Mouse (Mus musculus) c-Kit-positive CD71-positive TER-119-negative erythroid progenitor cells, embryonic 14.5 days (primary cell): ENCODE results near the gene Jph2.
A peak's percentile ranks its signal among the peaks of the same experiment; 100 is the strongest.

ENCODE experiments used
- DNase-seq: peaks from one replicate; pipeline ENCODE4 v3.0.0-alpha.2; 2013; ENCODE audit warnings: low read depth

Gene Jph2

DNA sequence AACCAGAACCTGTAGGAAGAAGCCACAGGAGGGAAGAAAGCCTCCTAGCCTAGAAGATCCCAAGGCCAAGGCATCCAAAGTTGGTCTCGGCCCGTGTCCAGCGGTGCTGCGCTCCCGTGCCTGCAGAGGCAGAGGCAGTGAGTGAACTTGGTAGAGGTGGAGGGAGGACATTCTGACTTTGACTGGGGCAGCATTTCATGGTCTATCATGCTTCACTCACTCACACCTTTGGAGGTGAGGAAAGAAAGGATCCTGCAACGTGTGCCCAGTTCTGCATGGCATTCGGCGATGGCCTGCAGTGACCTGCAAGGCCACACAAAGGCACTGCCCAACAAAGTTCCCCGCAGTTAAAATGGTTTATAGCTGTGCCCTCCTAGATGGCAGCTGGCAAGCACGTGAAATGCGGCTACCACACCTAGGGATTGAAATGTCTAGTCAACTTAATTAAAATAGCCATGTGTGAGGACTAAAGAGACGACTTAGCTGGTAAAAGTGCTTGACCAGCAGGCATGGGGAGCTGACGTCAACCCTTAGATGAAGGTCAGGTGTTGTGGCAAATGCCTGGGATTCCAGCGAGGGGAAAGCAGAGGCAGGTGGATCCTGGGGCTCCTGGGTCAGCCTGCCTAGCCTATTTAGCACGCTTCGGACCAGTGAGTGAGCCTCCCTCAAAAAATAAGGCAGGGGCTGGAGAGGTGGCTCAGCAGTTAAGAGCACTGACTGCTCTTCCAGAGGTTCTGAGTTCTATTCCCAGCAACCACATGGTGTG is 36.8 kb downstream of the Jph2 start:
- DNase-seq = no peak

DNA sequence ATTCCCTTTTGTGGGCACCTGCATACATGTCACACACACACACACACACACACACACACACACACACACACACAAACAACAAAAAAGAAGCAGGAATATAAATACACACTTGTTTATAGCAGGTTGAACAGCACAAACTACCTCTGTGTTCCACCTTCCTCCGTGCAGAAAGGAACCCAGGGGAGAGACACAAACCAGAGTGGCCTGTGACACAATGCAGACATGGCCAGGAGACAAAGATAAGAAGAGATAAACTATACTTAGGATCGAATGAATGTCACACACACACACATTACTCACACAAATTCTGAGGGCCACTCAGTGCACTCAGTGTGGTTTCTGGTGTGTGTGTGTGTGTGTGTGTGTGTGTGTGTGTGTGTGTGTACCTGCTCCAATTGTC is 38.5 kb downstream of the Jph2 start:
- no peak for DNase-seq

DNA sequence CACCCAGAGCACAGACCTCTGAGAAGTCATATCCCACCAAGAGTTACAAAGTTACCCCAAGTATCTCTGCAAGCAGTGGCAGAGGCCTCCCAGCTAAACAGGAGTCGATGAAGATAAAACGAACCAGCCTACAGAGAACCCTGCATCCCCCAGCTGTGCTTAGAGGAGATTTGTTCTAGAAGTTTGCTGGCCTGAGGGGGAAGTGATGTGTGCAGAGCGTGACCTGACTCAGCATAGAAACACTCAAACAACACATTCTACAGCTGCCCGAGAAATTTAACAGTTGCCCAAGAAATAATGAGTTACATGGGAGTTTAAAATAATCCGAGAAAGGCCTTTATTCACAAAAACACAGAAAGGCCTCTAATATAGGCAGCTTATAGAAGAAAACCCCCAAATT is 39.1 kb downstream of the Jph2 start:
- peak; percentile 50 for DNase-seq

DNA sequence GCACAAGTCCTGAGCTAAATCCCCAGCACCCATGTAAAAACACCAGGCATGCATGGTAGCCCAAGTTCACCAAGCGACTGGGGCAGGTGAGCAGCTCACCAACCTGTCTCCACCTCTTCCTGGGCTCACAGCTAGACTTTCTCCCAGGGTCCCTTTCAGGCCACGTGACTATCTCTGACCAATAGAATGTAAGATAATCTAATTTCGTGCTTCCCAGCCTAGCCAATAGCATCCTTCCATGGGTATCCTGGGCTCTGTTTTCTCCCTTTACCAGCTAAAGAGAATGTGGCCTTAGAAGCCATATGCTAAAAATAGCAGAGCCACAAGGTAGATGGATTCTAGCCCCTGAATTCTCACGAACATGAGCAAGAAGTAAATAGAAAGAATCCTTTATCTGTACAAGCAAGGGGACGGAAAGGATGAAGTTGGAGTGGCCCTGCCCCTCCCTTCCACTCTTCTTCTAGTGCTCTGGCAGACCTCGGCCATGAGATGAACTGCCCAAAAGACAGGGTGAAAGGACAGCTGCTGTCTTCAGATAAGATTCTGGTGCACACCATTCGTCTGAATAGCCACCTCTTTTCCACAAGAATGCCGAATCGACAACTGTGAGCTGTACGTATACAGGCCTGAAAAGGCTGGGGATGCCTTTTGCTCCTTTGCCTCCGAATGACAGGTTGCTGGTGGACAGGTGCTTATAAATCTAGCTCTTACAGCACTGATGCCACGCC is 41.5 kb downstream of the Jph2 start:
- DNase-seq = peak; percentile 67

DNA sequence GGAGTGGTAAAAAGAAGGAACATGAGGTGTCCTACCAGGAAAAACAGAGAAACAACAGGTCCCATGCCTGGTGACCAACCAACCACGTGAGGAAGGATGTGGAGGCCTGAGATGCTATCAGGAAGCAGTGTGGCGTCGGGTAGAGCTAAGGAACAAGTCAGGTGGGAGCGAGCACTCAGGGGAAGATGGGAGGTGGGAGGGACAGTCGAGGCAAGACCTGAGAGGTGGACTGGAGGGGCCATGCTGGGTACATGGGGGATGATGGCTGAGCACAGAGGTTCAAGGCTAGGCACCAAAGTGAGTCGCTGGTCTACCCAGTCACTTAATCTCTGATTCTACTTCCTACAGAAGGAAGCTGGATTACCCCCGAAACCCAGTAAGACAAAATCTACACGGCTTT is 42.1 kb downstream of the Jph2 start:
- no peak for DNase-seq

DNA sequence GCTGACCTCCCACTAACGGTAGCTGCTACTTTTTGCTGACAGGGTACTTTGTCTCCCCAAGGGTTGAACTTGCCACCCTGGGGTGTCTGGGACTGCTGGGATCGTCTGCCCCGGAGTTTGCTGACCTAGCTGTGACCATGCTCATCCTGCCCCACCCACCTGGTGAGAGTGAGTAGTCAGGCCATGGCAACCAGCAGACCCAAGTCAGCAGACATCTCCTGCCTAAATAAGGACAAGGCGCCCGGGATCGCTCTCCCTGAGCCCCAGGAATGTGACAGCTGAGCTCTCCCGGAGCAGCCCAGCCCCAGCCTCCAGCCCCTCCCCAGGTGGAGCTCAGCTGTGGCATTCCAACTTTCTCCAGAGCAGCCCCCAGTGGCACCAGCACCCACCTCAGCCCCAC is 44.1 kb downstream of the Jph2 start:
- DNase-seq = no peak

DNA sequence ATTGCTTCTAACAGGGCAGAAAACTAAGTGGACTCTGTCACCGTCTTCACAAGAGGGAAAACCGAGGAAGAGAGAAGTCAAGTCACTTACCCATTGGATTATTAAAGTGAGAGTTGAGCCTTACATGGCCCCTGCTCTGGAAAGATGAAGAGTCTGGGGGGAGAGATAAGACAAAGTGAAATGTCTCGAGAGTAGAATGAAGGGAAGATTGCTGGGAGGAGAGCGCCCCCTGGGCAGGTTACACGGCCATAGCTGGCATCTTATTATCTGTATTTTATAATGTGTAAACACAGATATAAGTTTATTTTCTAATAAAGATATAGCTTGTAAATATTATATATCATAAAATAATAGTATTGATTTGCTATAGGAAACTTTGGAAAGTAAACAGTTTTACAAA is 47.4 kb downstream of the Jph2 start:
- peak; percentile 57 for DNase-seq

DNA sequence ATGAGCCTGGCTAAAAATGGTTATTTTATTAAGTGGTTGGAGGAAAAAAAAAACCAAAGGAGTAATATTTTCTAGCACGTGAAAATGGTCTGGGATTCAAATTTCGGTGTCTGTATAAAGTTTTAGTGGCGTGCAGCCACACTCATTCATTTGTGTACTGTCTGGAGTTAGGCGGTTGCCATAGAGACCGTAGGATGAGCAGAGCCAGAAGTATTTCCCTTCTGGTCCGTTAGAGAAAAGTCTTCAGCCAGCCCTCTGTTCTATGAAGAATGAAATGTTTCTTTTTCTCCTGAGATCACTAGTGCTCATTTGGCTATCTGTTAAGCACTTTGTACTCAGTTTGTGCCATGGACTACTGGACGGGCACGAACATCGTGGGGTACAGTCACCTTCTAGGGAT is 48.4 kb downstream of the Jph2 start:
- no peak for DNase-seq

DNA sequence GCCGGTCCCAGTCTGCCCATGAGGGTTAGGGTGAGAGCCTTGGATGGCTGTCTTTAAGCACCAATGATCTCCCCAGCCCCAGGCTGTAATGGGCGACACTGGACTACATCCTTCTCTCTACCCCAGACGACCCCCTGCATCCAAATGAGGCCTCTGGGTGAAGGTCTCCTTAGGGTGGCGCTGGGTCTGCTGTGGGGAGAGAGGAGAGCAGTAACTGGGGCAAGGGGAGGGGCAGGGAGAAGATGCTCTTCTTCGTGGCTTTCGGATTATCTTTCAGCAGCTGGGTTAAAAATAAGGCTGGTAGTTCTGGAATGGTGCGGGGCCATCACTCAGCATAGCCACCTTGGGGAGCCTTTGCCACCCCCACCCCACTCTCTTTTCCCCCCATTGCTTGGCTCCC is 49.1 kb downstream of the Jph2 start:
- DNase-seq = no peak

DNA sequence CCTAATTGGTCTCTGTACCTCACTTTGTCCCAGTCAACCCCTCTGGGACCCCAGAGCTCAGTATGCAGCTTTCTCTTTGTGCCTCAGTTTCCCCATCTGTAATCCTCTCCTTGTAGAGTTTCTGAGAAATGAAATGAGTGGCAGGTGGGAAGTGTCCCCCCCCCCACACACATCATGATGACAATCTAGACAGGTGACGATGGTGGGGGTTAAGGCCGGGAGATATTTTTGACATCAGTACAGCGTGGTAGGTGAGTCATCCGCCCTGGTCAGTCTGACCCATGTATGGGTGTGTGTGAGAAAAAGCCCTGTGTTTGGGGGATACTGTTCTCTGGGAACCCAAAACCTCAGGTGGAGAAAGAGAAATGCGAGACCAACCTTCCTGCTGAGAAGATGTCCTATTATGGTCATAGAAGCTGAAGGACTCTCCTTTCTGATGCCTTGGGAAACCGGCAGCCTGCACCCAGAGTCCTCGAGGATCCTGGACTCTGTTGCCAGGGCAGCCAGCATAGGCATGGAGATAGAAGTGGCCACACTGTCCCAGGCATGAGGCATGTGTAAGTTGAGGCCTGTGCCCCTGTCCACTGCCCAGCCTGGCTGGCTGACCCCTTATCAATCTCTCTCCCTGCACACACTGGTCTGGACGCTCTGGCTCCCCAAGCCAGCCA is 50.1 kb downstream of the Jph2 start:
- no peak for DNase-seq

DNA sequence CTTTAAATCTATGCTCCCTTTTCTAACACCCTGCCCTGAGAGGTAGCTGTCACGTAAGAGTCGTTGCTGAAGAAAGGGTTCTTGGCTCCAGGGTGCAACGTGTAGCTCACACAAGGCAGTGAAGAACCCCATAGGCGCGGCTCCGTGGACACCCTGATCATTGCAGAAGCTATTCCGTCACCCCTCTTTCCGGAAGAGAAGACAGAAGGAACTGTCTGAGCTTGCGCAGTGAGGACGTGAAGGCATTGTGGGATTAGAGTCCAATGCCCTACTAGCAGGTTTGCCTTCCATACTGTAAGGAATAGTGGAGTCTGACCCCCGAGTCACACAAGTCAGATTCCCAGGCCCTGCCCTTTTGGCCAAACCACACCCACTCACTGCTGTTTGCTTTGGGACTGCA is 51.3 kb downstream of the Jph2 start:
- DNase-seq = no peak

DNA sequence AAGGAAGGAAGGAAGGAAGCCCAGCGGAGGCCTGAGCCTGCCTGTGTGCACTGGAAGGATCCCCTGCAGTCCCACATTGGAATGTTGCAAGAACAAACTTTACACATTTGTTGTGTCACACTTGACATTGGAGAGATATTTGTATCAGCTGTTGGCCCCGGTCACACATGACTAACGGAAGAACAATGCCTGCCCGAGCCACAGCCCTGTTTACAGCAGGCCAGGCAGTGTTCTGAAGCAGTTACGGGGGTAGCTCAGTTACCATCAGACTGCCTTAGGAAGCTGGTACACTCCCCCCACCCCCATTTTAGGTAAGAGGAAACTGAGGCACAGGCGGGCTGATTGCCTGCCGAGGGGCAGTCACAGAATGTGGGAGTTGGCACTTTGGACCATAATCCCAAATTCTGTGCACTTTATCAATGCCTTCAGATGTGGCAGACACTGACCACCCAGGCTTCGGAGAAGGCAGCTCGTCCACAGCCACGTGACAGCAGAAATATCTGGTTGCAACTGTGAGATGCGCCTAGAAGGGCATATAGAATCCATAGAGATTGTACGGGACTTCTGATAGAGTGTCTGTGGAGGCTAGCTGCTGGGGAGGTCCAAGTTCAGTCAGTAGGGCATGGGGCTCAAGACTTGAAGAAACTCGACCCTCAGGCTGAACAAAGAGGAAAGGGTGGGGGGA is 52.7 kb downstream of the Jph2 start:
- no peak for DNase-seq

DNA sequence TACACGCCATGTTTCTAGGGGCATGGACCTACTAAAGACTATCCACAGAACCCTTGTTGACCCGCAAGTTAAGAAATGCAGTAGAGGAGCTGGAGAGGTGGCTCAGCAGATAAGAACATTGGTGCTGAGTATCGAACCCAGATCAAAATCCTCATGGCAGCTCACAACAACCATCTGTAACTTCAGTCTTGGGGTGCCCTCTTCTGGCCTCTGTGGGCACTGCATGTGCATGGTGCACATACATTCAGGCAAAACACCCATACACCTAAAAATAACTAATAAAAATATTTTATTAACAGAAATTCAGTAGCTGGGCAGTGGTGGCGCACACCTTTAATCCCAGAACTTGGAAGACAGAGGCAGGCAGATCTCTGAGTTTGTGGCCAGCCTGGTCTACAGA is 54.1 kb downstream of the Jph2 start:
- no peak for DNase-seq

DNA sequence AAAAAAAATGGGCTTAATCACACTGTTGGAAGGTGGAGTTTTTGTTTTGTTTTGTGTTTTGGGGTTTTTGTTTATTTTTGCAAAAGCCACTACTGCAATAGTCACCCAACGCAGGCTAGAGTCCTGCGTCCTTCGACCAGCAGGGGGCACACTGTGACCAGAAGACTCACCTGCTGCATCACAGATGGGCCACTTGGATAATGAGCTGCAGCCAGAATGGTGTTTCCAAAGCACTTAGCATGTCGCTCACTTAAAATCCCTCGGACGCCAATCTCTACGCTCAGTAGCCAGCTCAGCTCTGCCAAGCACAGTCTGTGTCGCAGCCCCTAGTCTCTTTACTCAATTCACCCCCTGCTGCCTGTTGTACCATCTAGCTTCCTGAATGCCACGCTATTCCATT is 57.5 kb downstream of the Jph2 start:
- DNase-seq = peak; percentile 63

DNA sequence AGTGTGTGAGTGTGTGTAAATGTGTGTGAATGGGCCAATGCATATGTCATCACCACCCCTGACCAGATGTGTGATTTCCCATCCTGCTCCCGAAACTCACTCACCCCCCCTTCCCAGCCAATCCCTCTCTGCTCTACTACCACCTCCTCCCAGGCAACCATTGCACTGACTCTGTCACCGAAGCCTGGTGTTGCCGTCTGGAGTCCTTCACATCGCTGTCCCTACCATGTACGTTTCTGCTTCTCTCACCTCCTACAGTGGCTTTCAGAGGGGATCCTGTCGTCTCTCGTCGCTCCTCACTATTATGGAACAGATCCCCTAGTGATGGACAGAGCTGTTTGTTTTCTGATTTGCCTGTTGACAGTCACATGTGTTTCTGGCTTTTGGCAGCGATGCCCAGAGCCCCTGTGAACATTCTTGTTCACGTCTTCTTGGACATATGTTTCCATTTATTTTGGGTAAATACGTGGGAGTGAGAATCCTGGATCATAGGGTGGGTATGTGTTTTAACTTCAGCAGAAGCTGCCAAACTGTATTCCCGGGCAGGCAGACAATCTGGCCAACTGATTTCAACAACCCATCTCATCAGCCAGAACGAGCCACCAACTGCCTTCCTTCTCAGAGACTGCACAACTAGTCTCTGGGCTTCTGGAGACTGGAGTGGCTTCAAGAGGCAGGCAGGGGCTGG is 65.3 kb downstream of the Jph2 start:
- no peak for DNase-seq

DNA sequence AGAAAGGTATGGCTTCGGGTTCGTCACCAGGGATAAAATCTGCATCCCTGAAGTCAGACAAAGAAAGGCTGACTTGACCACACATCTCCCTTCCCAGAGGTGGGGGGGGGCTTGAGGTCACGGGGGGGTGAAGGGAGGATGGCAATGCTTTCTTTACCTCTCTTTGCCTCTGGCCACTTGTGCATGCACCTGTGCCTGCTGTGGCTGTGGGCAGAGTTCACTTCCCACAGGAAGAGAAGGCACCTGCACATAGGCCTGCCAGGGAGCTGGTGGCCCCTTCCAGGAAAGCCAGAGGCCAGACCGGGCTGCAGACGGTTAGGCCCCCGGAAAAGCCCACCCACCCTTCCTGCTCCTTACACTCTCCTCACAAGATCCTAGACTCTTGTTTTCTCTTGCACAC is 66.4 kb downstream of the Jph2 start:
- DNase-seq = no peak

DNA sequence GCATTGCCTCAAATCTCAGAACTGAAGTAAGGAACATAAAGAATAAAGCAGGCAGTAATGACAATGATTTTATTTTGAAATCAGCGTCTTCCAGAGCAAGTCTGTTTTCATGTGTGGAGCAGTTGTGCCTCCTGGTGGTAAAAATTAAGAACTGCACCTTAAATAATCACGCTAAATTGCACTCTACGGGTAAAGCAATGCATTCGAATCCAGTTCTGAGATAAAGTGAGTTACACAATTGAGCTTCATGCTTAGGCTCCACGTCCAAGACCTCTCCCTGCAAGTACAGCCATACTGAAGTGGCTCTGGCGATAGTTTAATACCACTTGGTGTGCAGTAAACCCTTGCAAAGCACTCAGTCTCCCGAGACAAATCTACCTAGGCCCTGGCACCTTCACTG is 67.1 kb downstream of the Jph2 start:
- peak; percentile 22 for DNase-seq

DNA sequence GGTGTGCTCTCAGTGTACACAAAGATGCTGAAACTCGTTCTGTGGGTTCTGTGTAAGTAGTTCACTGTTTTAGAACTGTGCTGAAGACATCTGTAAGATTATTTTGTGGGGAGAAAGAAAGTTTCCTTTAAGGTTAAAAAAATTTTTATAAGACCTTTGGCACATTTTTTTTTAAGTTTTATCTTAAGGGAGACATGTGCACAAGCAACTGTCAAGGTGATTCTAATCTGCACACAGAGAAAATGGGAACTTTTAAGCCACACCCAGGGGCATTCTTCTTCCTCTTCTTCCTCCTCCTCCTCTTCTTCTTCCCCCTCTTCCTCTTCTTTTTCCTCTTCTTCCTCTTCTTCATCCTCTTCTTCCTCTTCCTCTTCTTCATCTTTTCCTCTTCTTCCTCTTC is 74.6 kb downstream of the Jph2 start:
- DNase-seq = no peak

DNA sequence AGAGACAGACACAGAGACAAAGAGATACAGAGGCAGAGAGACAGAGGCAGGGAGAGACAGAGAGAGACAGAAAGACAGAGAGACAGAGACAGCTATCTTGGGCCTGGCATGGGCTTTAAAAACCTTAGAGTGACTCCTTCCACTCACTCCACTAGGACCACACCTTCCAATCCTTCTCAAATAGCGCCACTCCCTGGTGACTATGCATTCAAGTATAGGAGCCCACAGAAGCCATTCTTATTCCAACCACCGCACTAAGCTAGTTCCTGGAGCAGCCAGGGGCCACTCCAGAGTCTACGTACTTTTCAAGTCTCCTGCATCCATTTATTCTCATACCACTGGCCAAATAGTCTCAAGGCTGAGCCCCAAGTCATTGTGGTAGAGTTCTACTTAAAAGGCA is 79.0 kb downstream of the Jph2 start:
- DNase-seq = no peak

DNA sequence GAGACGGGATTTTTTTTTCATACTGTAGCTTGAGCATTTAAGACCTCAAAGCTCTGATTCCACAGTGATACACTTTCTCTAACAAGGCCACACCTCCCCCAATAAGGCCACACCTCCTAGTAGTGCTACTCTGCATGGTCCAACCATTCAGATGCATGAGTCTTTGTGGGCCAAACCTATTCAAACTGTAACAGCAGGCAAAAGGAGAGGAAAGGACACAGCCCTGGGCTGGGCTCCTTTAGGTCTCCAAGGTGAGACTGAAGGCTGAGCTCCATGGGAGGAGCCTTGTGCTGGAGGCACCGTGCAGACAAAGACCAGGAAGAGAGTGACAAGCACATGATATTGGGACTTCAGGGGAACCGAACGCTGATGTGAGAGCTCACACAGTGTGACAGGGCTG is 80.5 kb downstream of the Jph2 start:
- no peak for DNase-seq

DNA sequence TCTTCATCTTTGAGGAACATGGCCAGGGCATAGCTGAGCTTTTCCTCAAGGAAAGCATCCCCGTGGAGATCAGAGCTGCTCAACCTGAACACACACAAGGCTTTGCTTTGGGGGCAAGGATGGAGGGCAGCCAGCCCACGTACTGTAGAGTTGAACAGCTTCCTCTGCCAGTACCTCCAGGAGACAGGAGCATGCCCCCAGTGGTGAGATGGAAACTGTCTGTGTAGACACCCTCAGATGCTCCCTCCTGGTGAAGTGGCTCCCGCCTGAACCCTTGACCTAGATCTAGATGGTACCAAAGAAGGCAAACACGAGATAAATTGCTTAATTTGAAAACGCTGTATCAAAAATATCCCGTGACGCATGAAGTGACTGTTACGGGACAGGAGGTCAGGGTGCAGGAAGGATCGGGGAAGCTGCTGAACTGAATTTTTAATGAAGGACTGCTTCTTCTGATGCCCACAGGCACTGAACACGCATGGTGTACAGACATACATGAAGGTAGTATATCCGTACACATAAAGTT is 87.6 kb downstream of the Jph2 start:
- no peak for DNase-seq

DNA sequence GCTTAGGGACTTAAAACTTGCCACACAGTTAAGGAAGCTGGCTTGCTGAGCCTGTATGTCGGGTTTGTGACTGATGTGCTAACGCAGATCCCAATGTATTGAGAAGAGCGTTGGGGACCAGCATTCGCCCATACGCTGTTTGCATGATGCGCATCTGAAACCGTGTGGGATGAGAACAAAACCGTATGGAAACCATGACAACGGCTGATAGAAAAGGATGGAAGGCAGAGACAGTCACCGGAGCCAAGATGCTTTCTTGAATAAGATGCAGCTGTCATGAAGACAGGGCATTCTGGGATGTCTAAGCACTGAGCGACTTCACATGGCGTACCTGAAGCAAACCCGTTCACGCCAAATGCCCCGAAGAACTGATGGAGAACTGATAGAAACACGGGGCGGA is 88.4 kb downstream of the Jph2 start:
- DNase-seq = no peak
